Mouse (Mus musculus): ENCODE data around the gene Amacr. TPM values are rescaled to one million over a fixed set of nuclear protein-coding genes. Genes with fewer than 3 reads are reported as not detected.
"Not testable (repeated sequence)": the region's sequence is repeated elsewhere in the genome, so short reads cannot be mapped to it uniquely, and the experiment has no call there.

The Amacr gene
- polyA plus RNA-seq, 1 experiment from 2014 or later, result 21.5 TPM

- Histone ChIP-seq H3K4me2 (replicated peaks) (no peak overlapping the region), H3K4me1 (peaks cover 18% of the 10 kb centered on the region), H3K27me3 (no peaks in the 10 kb centered on the region), H3K9me3 (replicated peaks) (no peaks in the 10 kb centered on the region), H3K27ac (replicated peaks) (no peak overlapping the region), H3K36me3 (no peaks in the 10 kb centered on the region), H3K9ac (no peak overlapping the region), H3K4me3 (replicated peaks) (no peak overlapping the region)
- no peak for ATAC-seq (ENCODE audit: insufficient number of reproducible peaks, low FRiP score, low TSS enrichment, low read depth)
- 55% methylated on average over 3 of the region's 3 CpGs for WGBS
Measured at GRCm38 (mm10) chr15:10956706-10957105, 24.9 kb upstream of the Amacr start.

GRCm38 (mm10) chr15:10959277-10960026, 22.1 kb upstream of the Amacr start:
- no peak overlapping the region for H3K4me2 ChIP-seq (replicated peaks)
- no peak overlapping the region for H3K9ac ChIP-seq
- H3K27ac ChIP-seq (replicated peaks), result no peak overlapping the region
- ATAC-seq (ENCODE audit: insufficient number of reproducible peaks, low FRiP score, low TSS enrichment, low read depth), result no peak
- no peak overlapping the region for H3K4me3 ChIP-seq (replicated peaks)
- no peaks in the 10 kb centered on the region for H3K27me3 ChIP-seq
- no peaks in the 10 kb centered on the region for H3K9me3 ChIP-seq (replicated peaks)
- no peaks in the 10 kb centered on the region for H3K4me1 ChIP-seq
- 74% methylated on average over 15 of the region's 15 CpGs for WGBS
- H3K36me3 ChIP-seq, result no peaks in the 10 kb centered on the region

- Histone ChIP-seq H3K9ac (no peak overlapping the region), H3K4me3 (replicated peaks) (no peak overlapping the region), H3K4me1 (no peaks in the 10 kb centered on the region), H3K9me3 (replicated peaks) (no peaks in the 10 kb centered on the region), H3K36me3 (no peaks in the 10 kb centered on the region), H3K4me2 (replicated peaks) (no peak overlapping the region), H3K27me3 (no peaks in the 10 kb centered on the region), H3K27ac (replicated peaks) (no peak overlapping the region)
- no peak for ATAC-seq (ENCODE audit: insufficient number of reproducible peaks, low FRiP score, low TSS enrichment, low read depth)
- 93% methylated on average over 5 of the region's 5 CpGs for WGBS
Measured at GRCm38 (mm10) chr15:10960267-10960666, 21.3 kb upstream of the Amacr start.

GRCm38 (mm10) chr15:10962601-10963000, 19.0 kb upstream of the Amacr start:
- no peak overlapping the region for H3K27ac ChIP-seq (replicated peaks)
- H3K4me2 ChIP-seq (replicated peaks), result no peak overlapping the region
- WGBS, result 85% methylated on average over 2 of the region's 2 CpGs
- no peaks in the 10 kb centered on the region for H3K27me3 ChIP-seq
- no peaks in the 10 kb centered on the region for H3K9me3 ChIP-seq (replicated peaks)
- H3K4me3 ChIP-seq (replicated peaks), result no peak overlapping the region
- ATAC-seq (ENCODE audit: insufficient number of reproducible peaks, low FRiP score, low TSS enrichment, low read depth), result no peak
- no peaks in the 10 kb centered on the region for H3K4me1 ChIP-seq
- H3K9ac ChIP-seq, result no peak overlapping the region
- no peaks in the 10 kb centered on the region for H3K36me3 ChIP-seq

- Histone ChIP-seq H3K36me3 (no peaks in the 10 kb centered on the region), H3K9me3 (replicated peaks) (no peaks in the 10 kb centered on the region), H3K4me2 (replicated peaks) (no peak overlapping the region), H3K4me3 (replicated peaks) (no peak overlapping the region), H3K27ac (replicated peaks) (no peak overlapping the region), H3K4me1 (no peaks in the 10 kb centered on the region), H3K9ac (no peak overlapping the region), H3K27me3 (no peaks in the 10 kb centered on the region)
- 58% methylated on average over 3 of the region's 3 CpGs for WGBS
- no peak for ATAC-seq (ENCODE audit: insufficient number of reproducible peaks, low FRiP score, low TSS enrichment, low read depth)
Measured at GRCm38 (mm10) chr15:10969439-10969838, 12.1 kb upstream of the Amacr start.

- Histone ChIP-seq H3K9ac (no peak overlapping the region), H3K36me3 (no peaks in the 10 kb centered on the region), H3K4me2 (replicated peaks) (no peak overlapping the region), H3K9me3 (replicated peaks) (no peaks in the 10 kb centered on the region), H3K4me3 (replicated peaks) (no peak overlapping the region), H3K4me1 (no peaks in the 10 kb centered on the region), H3K27ac (replicated peaks) (no peak overlapping the region), H3K27me3 (no peaks in the 10 kb centered on the region)
- 83% methylated on average over 5 of the region's 5 CpGs for WGBS
- ATAC-seq (ENCODE audit: insufficient number of reproducible peaks, low FRiP score, low TSS enrichment, low read depth), result no peak
Measured at GRCm38 (mm10) chr15:10970777-10971176, 10.8 kb upstream of the Amacr start.

- H3K27ac ChIP-seq (replicated peaks), result no peak overlapping the region
- H3K9ac ChIP-seq, result no peak overlapping the region
- ATAC-seq (ENCODE audit: insufficient number of reproducible peaks, low FRiP score, low TSS enrichment, low read depth), result no peak
- no peak overlapping the region for H3K4me2 ChIP-seq (replicated peaks)
- no peaks in the 10 kb centered on the region for H3K27me3 ChIP-seq
- peaks cover 8% of the 10 kb centered on the region for H3K4me1 ChIP-seq
- H3K9me3 ChIP-seq (replicated peaks), result no peaks in the 10 kb centered on the region
- no peak overlapping the region for H3K4me3 ChIP-seq (replicated peaks)
- H3K36me3 ChIP-seq, result no peaks in the 10 kb centered on the region
Measured at GRCm38 (mm10) chr15:10977151-10977550, 4.4 kb upstream of the Amacr start.

- WGBS, result 53% methylated on average over 2 of the region's 2 CpGs
- ATAC-seq (ENCODE audit: insufficient number of reproducible peaks, low FRiP score, low TSS enrichment, low read depth), result no peak
Measured at GRCm38 (mm10) chr15:10980712-10981111, 844 bp upstream of the Amacr start.

GRCm38 (mm10) chr15:10982064-10982435, 494 bp downstream of the Amacr start:
- H3K4me3 ChIP-seq (replicated peaks), result peak overlapping the region; percentile 79

More at GRCm38 (mm10) chr15:10980712-10981111, 844 bp upstream of the Amacr start:
- Histone ChIP-seq H3K36me3 (no peaks in the 10 kb centered on the region), H3K4me3 (replicated peaks) (peak overlapping the region; percentile 79), H3K9me3 (replicated peaks) (no peaks in the 10 kb centered on the region), H3K4me1 (peaks cover 13% of the 10 kb centered on the region), H3K27me3 (no peaks in the 10 kb centered on the region), H3K4me2 (replicated peaks) (peak overlapping the region; percentile 62), H3K27ac (replicated peaks) (no peak overlapping the region), H3K9ac (no peak overlapping the region)

GRCm38 (mm10) chr15:10985756-10986155, 4.2 kb downstream of the Amacr start:
- no peak for ATAC-seq (ENCODE audit: insufficient number of reproducible peaks, low FRiP score, low TSS enrichment, low read depth)
- WGBS, result 77% methylated on average over 6 of the region's 6 CpGs
- H3K4me3 ChIP-seq (replicated peaks), result no peak overlapping the region
- no peak overlapping the region for H3K4me2 ChIP-seq (replicated peaks)
- no peaks in the 10 kb centered on the region for H3K27me3 ChIP-seq
- no peaks in the 10 kb centered on the region for H3K9me3 ChIP-seq (replicated peaks)
- H3K27ac ChIP-seq (replicated peaks), result no peak overlapping the region
- peaks cover 12% of the 10 kb centered on the region; the same call in 1 of the 2 replicates for H3K36me3 ChIP-seq
- H3K4me1 ChIP-seq, result peaks cover 11% of the 10 kb centered on the region
- no peak overlapping the region for H3K9ac ChIP-seq

More at GRCm38 (mm10) chr15:10982064-10982435, 494 bp downstream of the Amacr start:
- Histone ChIP-seq H3K9ac (peak overlapping the region; percentile 77), H3K4me1 (peaks cover 13% of the 10 kb centered on the region), H3K27ac (replicated peaks) (peak overlapping the region; percentile 94), H3K27me3 (no peaks in the 10 kb centered on the region), H3K9me3 (replicated peaks) (no peaks in the 10 kb centered on the region), H3K36me3 (no peaks in the 10 kb centered on the region), H3K4me2 (replicated peaks) (peak overlapping the region; percentile 62)
- no peak for ATAC-seq (ENCODE audit: insufficient number of reproducible peaks, low FRiP score, low TSS enrichment, low read depth)
- WGBS, result 4% methylated on average over 6 of the region's 6 CpGs

- 72% methylated on average over 2 of the region's 2 CpGs for WGBS
- not testable (repeated sequence) for ATAC-seq (ENCODE audit: insufficient number of reproducible peaks, low FRiP score, low TSS enrichment, low read depth); H3K4me2 ChIP-seq (replicated peaks); H3K9me3 ChIP-seq (replicated peaks); H3K9ac ChIP-seq; H3K27me3 ChIP-seq; H3K27ac ChIP-seq (replicated peaks); H3K4me1 ChIP-seq; H3K4me3 ChIP-seq (replicated peaks)
- H3K36me3 ChIP-seq, result peaks cover 12% of the 10 kb centered on the region; the same call in 1 of the 2 replicates
Measured at GRCm38 (mm10) chr15:10986477-10986876, 4.9 kb downstream of the Amacr start.

- peak; percentile 63; the same call in 1 of the 2 replicates for ATAC-seq (ENCODE audit: insufficient number of reproducible peaks, low FRiP score, low TSS enrichment, low read depth)
- Histone ChIP-seq H3K4me1 (no peaks in the 10 kb centered on the region), H3K4me3 (replicated peaks) (no peak overlapping the region), H3K4me2 (replicated peaks) (no peak overlapping the region), H3K27me3 (no peaks in the 10 kb centered on the region), H3K9me3 (replicated peaks) (no peaks in the 10 kb centered on the region), H3K27ac (replicated peaks) (no peak overlapping the region), H3K36me3 (peaks cover 18% of the 10 kb centered on the region; the same call in 1 of the 2 replicates), H3K9ac (no peak overlapping the region)
- WGBS, result 36% methylated on average over 2 of the region's 2 CpGs
Measured at GRCm38 (mm10) chr15:10990411-10990810, 8.9 kb downstream of the Amacr start.

All from embryonic facial prominence, embryonic 15.5 days (tissue).